In genomic region chr12:119088666-119089065, GRCm38 (mm10) we compare ENCODE assay signal across 22 mouse cellular contexts.
"Had no signal": no experiment of that assay in that cellular context is flagged by ENCODE, and none has a peak within 500 bp of the region (broad histone marks: within the 10 kb centered on the region; RNA-seq: fewer than 3 reads in every experiment).

No protein-coding gene starts in this region.

- DNase-seq: cerebellum, adult 2 months; cerebellum, adult 8-10 months; cerebellum, adult 9-10 months; cerebellum, adult 9-11 months; cerebellum, postnatal 10 days; cerebellum, postnatal 14 days; cerebellum, postnatal 25 days; cerebellum, postnatal 36 days; embryo, embryonic 11 days; forebrain, postnatal 0 days; gastrocnemius, adult 2 months; gastrocnemius, postnatal 10 days; gastrocnemius, postnatal 14 days; gastrocnemius, postnatal 25 days; gastrocnemius, postnatal 36 days; heart, adult 11 months; heart, adult 18-20 months; heart, adult 2 months had no signal

- ATAC-seq: forebrain, embryonic 13.5 days; forebrain, embryonic 14.5 days; forebrain, embryonic 15.5 days; forebrain, embryonic 16.5 days; forebrain, postnatal 0 days had no signal
